Mouse (Mus musculus) Muller cell, postnatal 12 days (primary cell): Measurements from ENCODE around the gene Utf1.

Source experiments
- DNase-seq: peaks from one replicate; pipeline ENCODE4 v3.0.0-alpha.2; 2015; ENCODE audit errors: inconsistent ontology term

The Utf1 gene

GRCm38 (mm10) chr7:139943674-139944281 is at the start of gene Utf1:
Gene Utf1 (plus strand): TSS chr7:139943789.
- peak; percentile 27 for DNase-seq

GRCm38 (mm10) chr7:139894655-139895557 is 48.7 kb upstream of the Utf1 start, which contains the start of gene Kndc1:
Gene Kndc1 (plus strand): TSS chr7:139894696.
- DNase-seq = peak; percentile 67

GRCm38 (mm10) chr7:139896271-139896670 is 47.3 kb upstream of the Utf1 start:
- DNase-seq = no peak

GRCm38 (mm10) chr7:139896796-139897195 is 46.8 kb upstream of the Utf1 start:
- DNase-seq = no peak

- DNase-seq = no peak
These were observed 45.0 kb upstream of the Utf1 start for GRCm38 (mm10) chr7:139898606-139899005.

- DNase-seq = no peak
These were observed 44.1 kb upstream of the Utf1 start for GRCm38 (mm10) chr7:139899505-139899904.

- DNase-seq = no peak
These were observed 43.1 kb upstream of the Utf1 start for GRCm38 (mm10) chr7:139900456-139900855.

- DNase-seq = no peak
These were observed 42.7 kb upstream of the Utf1 start for GRCm38 (mm10) chr7:139900896-139901295.

GRCm38 (mm10) chr7:139901981-139902380 is 41.6 kb upstream of the Utf1 start:
- no peak for DNase-seq

- DNase-seq = no peak
These were observed 38.3 kb upstream of the Utf1 start for GRCm38 (mm10) chr7:139905261-139905660.

GRCm38 (mm10) chr7:139905661-139906060 is 37.9 kb upstream of the Utf1 start:
- DNase-seq = peak; percentile 61

- DNase-seq = peak; percentile 27
These were observed 35.4 kb upstream of the Utf1 start for GRCm38 (mm10) chr7:139908176-139908575.

GRCm38 (mm10) chr7:139909469-139909868 is 34.1 kb upstream of the Utf1 start:
- DNase-seq = no peak

GRCm38 (mm10) chr7:139910204-139910835 is 33.3 kb upstream of the Utf1 start:
- DNase-seq = no peak

- peak; percentile 33 for DNase-seq
These were observed 29.2 kb upstream of the Utf1 start for GRCm38 (mm10) chr7:139914141-139915047.

GRCm38 (mm10) chr7:139915646-139916257 is 27.8 kb upstream of the Utf1 start:
- DNase-seq = no peak

- no peak for DNase-seq
These were observed 27.2 kb upstream of the Utf1 start for GRCm38 (mm10) chr7:139916345-139916744.

GRCm38 (mm10) chr7:139918262-139918661 is 25.3 kb upstream of the Utf1 start:
- no peak for DNase-seq

GRCm38 (mm10) chr7:139930732-139931131 is 12.9 kb upstream of the Utf1 start:
- no peak for DNase-seq

- DNase-seq = no peak
These were observed 6.9 kb upstream of the Utf1 start for GRCm38 (mm10) chr7:139936705-139937104.

- DNase-seq = no peak
These were observed 6.5 kb upstream of the Utf1 start for GRCm38 (mm10) chr7:139937138-139937537.
